Mouse (Mus musculus): ENCODE results near the gene Akap6.

DNA sequence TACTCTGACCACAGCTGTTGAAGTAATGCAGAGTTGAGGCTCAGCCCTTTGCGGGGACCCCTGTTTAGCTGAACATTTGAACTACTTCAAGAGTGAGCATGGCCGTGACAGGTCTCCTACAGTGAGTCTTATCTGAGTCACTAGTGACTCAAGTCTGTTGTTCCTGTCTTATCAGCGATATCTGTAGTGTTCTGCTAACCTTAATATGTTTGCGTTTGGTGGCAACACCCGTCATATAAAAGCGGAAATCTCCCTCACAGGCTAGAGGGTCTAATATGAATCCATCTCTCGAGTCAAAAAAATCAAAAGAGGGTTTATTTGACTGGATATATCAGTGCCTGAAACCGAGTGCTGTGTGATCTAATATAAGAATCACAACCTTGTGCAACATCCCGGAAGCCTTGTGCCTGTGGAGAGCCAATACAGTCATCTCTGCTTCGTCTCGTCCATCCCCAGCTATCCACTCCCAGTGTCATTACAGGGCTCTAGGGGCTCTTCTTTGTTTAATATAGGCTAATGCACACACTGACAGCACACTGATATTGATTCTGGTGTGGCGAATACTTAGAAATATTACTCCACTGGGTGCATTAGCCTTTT, 3.3 kb downstream of the Akap6 start:
- TF ChIP-seq POLR2A (IDR thresholded peaks at IDR 0.05; ENCODE audit: control insufficient read depth, low read depth, low read length) = no peak
- TF ChIP-seq CTCF (IDR thresholded peaks at IDR 0.05; ENCODE audit: control insufficient read depth, insufficient read depth, insufficient replicate concordance, low read depth, low read length) = no peak

Measured in testis, adult 2 months (tissue).